Mouse (Mus musculus) MEL-GATA-1-ER (cell line): ENCODE measurements around the gene Btn1a1.

Experiments
- DNase-seq: peaks from one replicate; pipeline ENCODE4 v3.0.0-alpha.2; 2012; ENCODE audit warnings: low read depth; ENCODE audit errors: extremely low read depth

The Btn1a1 gene

DNA sequence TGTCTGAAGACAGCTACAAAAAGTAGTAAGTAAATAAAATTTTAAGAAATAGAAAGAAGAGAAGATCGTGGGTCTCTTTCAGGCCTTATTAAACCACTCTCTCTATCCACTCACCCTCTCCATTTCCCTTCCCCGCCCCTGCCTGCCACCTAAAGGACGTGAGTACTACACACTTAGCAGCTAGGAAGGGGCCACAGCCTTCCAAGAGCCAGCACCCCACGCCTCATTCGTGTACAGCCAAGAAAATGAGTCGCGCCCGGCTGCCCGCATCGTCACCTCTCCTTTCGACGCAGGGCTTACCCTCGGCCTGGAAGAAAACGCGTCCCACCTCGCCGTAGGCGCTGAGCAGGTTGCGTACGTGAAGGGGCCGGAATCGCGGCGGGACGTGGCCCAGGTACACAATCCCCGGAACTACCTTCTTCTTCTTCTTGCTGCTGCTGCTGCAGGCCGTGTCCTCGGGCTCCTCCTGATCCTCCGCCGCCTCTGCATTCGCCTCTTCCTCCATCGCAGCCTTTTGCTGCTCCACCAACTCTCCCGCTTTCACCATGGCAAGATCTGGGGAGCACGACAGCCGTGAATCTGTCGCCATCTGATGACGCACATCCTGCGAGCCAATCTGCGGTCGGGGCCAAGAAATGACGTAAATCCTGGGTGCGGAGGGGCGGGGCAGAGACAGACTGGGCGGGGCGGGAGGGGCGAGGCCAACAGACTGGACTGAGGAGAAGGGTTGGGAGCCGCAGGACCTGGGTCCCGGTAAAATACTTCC, 42.2 kb downstream of the Btn1a1 start, which contains the start of gene Abt1:
Gene Abt1, minus strand, starts transcription at position 581 of the 766 bp plus-strand sequence.
- peak; percentile 87 for DNase-seq

DNA sequence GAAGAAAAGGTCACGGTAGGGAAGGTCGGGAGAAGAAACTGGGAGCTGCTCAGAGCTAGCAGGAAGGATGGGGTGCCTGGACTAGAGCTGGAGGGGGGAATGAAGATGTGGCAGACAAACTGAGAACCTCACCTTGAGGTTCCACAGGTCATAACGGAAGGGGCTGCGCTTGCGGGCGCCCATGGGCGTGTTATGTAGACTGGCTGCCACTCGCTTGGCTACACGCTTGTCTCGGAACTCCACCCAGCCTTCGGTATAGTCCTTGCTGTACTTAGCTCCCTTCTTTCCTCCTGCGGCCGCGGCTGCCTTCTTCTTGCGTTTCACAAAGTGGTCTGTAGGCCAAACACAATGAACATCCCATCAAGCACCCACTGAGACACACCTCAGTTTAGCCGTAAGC, 43.4 kb downstream of the Btn1a1 start:
- no peak for DNase-seq

- DNase-seq, result peak; percentile 99
These were observed 52.8 kb downstream of the Btn1a1 start for GRCm38 (mm10) chr13:23412630-23413521.

- no peak for DNase-seq
These were observed 53.5 kb downstream of the Btn1a1 start for GRCm38 (mm10) chr13:23412211-23412629.

GRCm38 (mm10) chr13:23411311-23412210, 54.1 kb downstream of the Btn1a1 start:
- peak; percentile 94 for DNase-seq

DNA sequence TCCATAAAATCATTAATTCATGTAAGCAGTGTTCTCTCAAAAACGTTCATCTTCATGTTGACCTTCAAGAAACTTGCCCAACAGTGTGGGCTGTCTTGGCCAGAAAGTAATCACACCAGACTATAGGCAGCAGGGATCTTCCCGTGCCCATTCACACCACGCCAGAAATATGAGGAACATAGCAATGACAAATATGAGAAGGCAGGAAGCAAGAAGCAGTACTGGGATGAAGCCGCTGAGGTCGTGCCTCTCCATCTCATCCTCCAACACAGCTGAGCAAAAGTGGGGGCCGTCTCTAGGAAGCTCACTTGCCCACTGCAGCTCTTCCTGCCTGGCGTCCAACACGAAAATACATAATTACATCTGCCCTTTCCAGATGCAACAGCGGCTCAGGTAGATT, 55.1 kb downstream of the Btn1a1 start:
- no peak for DNase-seq
